Mouse (Mus musculus) embryonic fibroblast, embryonic 13.5 days (primary cell): ENCODE results near the gene Tom1l2.

ENCODE experiments used
- CTCF ChIP-seq: IDR thresholded peaks from 2 replicates; pipeline ENCODE4 v1.5.1; 2011; ENCODE audit warnings: mild to moderate bottlenecking, control low read depth, low read length, moderate library complexity, borderline replicate concordance; ENCODE audit not compliant: insufficient read depth
- POLR2A ChIP-seq: IDR thresholded peaks from 2 replicates; pipeline ENCODE4 v1.6.1; 2011; ENCODE audit warnings: low read depth, mild to moderate bottlenecking, control low read depth, low read length, moderate library complexity

DNA sequence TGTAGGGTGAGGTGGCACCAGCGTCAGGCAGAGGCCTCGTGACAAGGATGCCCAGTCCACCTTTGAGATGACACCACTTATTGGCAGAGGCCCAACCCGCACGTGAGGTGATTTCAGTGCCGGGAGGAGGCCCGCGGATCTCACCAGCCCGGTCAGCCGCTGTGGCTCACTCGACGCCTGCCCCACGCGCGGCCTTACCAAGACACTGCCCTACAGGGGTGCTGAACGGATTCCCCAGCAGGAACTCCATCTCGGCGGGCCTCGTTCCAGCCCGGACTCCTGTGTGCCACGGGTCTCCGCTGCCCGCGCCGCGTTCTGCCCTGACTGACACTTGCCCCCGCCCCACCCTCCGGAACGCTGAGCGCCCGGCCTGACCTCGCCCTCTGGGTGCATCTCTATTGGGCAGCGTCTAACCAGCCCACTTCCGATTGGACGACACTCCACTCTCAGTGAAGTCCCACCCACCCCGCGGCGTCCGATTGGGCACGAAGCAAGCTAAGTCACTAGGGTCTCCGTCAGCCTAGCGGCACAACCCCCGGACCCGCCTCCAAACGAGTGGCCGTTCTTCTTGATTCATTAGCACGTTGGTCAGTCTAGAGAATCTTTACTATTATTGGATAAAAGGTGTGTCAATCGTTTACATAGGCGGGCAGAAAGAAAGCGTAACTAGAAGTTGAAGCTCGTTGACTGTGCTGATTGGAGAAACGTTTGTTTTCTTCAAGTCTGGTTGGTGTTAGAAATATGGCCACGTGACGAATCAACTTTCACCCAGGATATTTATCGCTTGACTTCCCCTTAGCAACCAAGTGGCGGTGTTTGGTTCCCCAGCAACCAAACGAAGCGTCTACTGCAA lies at the start of gene Tom1l2, which contains the start of gene Drc3:
- TF ChIP-seq CTCF (no peak), POLR2A (peak; percentile 75)
